Mouse (Mus musculus) brain, adult 2 months (tissue): Measurements from ENCODE around the gene Sav1.
A peak's percentile ranks its signal among the peaks of the same experiment; 100 is the strongest.

Experiments used
- DNase-seq: peaks from one replicate; pipeline ENCODE4 v3.0.0; 2011; ENCODE audit warnings: low read depth, low spot score

The Sav1 gene

GRCm38 (mm10) chr12:69986786-69987497 lies at the start of gene Sav1:
Sav1 (minus strand) TSS chr12:69987002.
- DNase-seq, result peak; percentile 90

- DNase-seq, result no peak
Measured at GRCm38 (mm10) chr12:70026233-70026632, 39.4 kb upstream of the Sav1 start.

GRCm38 (mm10) chr12:70025431-70025830 lies 38.6 kb upstream of the Sav1 start:
- DNase-seq, result no peak

GRCm38 (mm10) chr12:70023580-70023979 lies 36.8 kb upstream of the Sav1 start:
- DNase-seq, result no peak

- no peak for DNase-seq
Measured at GRCm38 (mm10) chr12:70018153-70018552, 31.4 kb upstream of the Sav1 start.

- DNase-seq, result peak; percentile 61
Measured at GRCm38 (mm10) chr12:70015936-70016335, 29.1 kb upstream of the Sav1 start.

GRCm38 (mm10) chr12:70011681-70012080 lies 24.9 kb upstream of the Sav1 start:
- DNase-seq, result no peak

GRCm38 (mm10) chr12:70010356-70010755 lies 23.6 kb upstream of the Sav1 start:
- no peak for DNase-seq

- no peak for DNase-seq
Measured at GRCm38 (mm10) chr12:70005103-70005502, 18.3 kb upstream of the Sav1 start.

- DNase-seq, result no peak
Measured at GRCm38 (mm10) chr12:69998186-69998983, 11.6 kb upstream of the Sav1 start.

GRCm38 (mm10) chr12:69995382-69995781 lies 8.6 kb upstream of the Sav1 start:
- no peak for DNase-seq

GRCm38 (mm10) chr12:69986241-69986762 lies 500 bp downstream of the Sav1 start:
- peak; percentile 61 for DNase-seq

- DNase-seq, result no peak
Measured at GRCm38 (mm10) chr12:69985546-69985945, 1.3 kb downstream of the Sav1 start.

GRCm38 (mm10) chr12:69982874-69983273 lies 3.9 kb downstream of the Sav1 start:
- DNase-seq, result peak; percentile 50

- DNase-seq, result peak; percentile 20
Measured at GRCm38 (mm10) chr12:69977376-69977998, 9.3 kb downstream of the Sav1 start.

- no peak for DNase-seq
Measured at GRCm38 (mm10) chr12:69976688-69977087, 10.1 kb downstream of the Sav1 start.

- DNase-seq, result peak; percentile 61
Measured at GRCm38 (mm10) chr12:69973666-69974065, 13.1 kb downstream of the Sav1 start.

- peak; percentile 49 for DNase-seq
Measured at GRCm38 (mm10) chr12:69968154-69968553, 18.6 kb downstream of the Sav1 start.

- DNase-seq, result peak; percentile 40
Measured at GRCm38 (mm10) chr12:69967112-69967511, 19.7 kb downstream of the Sav1 start.

- DNase-seq, result peak; percentile 10
Measured at GRCm38 (mm10) chr12:69966071-69966470, 20.7 kb downstream of the Sav1 start.

GRCm38 (mm10) chr12:69965644-69966043 lies 21.2 kb downstream of the Sav1 start:
- DNase-seq, result no peak

- no peak for DNase-seq
Measured at GRCm38 (mm10) chr12:69963141-69963540, 23.7 kb downstream of the Sav1 start.
